Mouse (Mus musculus): Measurements from ENCODE around the gene Ubl7.
A peak's percentile ranks its signal among the peaks of the same experiment; 100 is the strongest.

Ubl7 gene

DNA sequence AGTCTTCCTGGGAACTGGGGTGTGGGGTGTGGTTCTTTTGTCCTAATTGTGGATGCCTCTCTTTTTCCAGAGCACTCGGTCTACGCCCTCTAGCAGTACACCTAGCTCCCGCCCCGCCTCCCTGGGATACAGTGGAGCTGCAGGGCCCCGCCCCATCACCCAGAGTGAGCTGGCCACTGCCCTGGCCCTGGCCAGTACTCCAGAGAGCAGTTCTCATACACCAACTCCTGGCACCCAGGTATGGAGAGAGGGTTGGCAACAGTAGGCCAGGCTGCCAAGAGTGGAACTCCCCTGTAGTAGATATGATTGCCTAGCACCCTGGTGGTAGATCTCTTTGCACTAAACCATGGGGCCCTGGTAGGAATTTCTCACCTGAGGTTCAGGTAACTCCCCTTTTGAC, 11.6 kb downstream of the Ubl7 start:
- DNase-seq = no peak

DNA sequence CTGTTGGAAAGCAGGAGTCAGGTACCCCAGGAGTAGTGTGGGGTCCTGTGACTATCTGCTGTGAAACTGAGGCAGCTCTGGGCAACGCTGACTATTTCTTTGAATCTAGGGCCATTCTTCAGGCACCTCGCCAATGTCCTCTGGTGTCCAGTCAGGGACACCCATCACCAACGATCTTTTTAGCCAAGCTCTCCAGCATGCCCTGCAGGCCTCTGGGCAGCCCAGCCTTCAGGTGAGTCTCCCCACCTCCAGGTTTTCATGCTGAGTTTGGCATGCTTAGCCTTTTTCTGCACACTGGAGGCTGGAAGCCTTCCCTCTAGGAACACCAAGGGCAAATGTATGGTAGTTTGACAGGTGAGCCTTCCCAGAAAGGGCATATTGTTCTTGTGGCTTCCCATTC, 12.3 kb downstream of the Ubl7 start:
- DNase-seq = no peak

DNA sequence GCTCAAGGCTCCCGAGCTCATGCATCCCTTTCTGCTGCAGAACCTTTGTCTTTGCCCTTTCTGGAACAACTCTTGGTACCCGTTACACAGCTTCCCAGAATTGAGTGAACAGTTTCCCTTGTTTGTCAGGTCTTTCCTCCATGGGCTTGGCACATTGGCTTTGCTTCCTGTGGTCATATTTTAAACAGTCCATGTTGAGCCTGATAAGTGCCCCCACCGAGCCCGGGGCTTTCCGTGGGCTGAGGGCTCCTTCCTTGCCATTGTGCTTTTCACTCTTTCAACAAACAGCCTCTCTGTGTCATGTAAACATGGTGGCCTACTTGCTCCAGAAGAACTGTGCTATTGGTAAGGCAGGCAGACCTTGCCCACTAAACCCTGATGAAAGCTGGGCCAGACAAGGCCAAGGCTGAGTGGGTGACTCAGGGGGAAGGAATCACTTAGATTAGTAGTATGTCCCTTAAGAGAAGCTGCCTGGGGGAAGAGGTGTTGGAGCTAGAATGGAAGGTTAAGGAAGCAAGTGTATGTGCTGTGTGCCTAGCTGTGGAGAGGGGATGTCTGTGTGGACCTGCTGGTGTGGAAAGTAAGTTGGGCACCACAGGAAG, 20.5 kb downstream of the Ubl7 start:
- DNase-seq = no peak

DNA sequence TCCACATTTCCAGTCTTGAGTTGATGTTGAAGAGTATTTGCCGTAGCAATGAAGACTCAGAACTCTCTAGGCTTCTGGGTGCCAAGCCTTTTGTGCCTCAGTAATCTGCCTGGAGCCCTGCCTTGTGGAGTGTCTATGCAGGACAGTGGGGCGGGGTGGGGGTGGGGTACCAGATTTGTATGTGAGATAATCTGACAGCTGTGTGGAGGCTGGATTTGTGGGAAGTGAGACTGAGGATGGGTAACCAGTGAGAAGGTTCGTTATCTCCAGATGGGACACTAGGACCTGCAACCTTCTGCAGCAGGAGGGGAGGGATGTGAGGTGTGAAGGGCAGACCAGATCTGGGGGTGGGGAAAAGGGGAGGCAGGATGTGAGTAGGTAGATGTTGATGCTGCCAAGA, 21.5 kb downstream of the Ubl7 start:
- no peak for DNase-seq

DNA sequence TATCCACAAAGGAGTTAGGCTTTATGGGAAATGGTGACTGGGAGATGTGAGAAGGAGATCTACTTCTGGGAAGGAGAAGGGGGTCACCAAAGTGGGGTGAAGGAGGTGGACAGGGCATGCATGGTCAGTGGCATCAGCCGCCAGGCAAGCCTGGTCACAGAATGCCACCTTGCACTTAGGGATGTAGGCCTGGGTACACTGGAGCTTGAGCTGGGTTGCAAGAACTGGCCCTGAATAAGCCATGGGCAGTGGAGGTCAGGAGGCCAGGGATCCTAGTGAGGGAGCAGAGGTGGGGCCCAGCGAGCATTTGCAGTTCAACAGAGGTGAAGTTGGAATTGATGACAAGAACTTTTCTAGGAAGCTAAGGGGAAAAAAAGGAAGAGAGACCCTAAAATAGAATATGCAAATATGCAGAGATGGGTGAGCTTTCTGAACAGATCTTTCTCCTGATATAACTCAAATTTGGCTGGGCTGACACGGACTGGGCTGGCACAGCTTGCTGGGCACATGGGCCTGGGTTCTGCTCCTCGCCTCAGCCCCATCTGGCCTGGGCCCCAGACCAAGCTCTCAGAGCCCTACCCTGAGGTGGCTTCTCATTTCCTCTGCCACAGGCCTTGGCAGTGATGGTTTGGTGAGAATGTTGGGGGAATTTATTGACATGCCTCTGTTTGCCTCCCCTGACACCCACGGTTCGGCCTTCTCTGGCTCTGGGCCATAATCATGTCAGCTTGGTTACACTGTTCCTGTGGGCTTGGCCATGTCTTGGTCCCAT, 22.2 kb downstream of the Ubl7 start:
- no peak for DNase-seq

DNA sequence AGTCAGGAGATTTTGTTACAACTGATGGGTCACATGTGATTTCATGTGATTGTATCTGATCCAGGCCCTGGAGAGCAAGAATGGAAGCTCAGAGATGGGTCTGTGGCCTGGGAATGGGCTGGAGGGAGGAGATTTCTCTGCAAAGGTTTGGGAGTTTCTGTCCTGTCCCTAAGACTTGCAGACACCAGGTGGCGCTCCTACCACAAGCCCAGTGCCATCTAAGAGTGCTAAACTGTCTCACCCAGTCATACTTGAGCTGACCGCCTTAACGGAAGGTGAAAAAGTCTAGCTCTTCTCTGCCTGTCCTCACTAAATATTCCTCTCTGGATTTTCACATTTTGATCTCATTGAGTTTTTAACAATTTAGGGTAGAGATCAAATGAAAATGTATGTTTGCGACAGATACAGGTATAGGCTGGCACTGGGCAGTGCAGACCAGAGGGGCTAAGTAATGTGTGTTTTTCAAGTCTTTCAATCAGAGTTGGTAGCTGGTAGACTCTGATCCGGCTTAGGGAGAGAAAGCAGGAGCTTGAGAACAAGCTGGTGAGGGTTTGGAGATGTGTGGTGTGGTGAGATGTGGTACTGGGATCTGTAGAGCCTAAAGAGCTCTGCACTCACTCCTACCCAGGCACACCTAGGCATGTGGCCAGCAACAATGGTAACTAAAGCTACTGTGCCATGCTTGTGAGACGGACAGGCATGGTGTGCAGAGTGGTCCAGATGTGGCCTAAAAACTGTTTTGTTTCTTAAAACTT, 25.1 kb downstream of the Ubl7 start:
- peak; percentile 61 for DNase-seq

DNA sequence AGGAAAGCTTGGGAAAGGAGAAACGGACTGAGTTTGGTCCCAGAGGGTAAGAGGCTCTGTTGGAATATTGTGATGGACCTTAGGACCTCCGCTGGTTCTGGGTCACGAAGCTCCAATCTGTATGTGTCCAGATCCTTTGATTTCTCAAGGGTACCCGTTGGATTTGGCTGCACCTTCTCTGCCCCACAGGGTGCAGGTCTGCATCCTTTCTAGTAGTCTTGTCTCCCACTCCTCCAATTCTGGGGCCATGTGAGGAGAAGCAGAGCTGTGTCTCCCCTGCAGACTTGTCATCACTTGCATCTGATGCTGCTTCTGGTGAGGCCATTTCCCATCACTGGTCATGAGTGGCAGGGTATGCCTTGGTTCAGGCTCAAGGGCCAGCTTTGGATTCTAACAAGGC, 26.4 kb downstream of the Ubl7 start:
- DNase-seq = no peak

DNA sequence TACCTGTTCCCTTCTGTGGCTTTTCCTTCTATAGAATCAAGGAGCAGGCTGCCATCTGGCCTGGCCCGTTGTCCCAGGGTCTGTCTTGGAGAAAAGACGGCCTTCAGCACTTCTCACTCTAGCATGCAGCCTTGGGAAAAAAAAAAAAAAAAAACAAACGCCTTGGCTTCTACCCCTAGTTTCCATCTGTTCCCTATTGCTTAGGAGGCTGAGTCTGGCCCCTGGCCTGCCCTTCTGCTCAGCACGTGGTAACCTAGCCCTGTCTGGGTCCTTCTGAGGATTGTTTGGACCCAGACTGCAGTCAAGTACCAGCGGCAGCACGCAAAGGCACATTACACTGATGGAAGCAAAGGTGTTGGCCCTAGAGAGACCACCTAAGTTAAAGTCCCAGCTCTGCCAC, 26.9 kb downstream of the Ubl7 start:
- DNase-seq = no peak

DNA sequence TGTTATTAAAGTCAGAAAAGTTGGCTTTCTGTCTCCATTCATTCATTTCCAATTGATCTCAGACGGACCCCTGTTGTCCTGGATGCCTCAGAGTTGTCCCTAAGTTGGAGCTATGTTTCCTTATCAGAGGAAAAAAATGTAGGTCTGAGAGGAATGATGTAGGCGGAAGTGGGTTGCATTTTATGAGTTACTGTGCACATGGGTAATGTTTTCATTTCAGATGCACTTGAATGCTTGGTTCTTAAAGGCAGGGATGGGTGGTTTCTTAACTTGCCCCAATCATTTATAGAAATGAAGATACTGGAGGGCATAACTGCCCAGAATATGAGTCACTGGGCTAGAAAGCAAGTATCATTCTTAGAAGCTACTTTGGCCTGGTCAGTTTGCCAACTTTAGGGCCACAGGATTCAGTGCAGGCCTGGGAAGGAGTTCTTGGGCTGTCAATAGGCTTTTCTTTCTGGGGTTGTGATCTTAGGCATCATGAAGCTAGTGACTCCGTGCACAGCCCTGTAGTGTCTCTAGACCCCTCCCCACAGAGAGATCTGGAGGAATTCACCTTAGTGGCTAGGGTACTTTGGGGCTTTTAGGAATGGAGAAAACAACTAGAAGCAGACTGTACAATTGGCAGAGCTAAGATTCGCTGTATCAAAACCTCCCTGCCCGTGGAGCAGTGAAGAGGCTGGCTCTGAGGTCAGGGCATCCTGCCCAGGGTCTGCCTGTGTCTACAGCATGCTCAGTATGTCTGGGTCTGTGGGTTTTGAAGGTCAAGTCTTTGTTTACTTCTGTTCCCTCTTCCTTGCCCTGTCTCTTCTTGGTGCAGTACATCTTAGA, 27.7 kb downstream of the Ubl7 start:
- no peak for DNase-seq

DNA sequence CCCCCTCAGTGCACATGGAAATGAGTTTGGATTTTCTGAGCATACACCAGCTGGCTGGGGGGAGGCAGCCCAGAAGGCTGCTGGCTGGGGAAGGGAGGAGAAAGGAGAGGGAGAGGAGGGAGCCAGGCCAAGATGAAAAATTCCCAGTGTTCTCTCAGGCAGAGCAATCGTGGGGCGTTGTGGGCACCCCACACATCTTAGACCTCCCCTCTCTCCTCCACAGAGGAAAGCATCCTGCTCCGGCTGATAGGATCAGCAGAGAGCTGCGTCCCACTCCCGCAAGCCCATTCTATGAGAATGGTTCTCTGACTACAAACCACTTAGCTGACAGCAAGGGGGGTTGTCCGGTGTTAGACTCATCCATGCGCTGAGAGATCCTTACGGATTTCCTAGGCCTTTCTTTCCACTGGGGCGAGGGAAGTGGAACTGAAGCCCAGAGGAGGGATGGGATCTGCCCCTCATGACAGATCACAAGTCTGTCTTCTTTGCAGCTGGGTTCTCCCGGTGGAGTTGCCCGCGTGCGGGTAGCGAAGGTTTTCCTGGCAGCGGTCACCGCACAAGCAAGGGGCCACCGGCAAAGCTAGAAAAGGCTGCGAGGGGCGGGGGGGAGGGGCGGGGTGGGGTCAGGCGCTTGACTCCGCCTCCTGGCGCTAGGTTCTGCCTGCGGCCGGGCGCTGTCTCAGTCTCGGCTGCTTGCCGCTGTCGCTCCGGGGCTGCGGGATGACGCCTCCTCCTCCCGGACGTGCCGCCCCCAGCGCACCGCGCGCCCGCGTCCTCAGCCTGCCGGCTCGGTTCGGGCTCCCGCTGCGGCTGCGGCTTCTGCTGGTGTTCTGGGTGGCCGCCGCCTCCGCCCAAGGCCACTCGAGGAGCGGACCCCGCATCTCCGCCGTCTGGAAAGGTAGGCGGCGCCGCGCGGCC, 28.9 kb downstream of the Ubl7 start, which contains the start of gene Sema7a:
TSS of gene Sema7a (plus strand) at position 682 of the 918 bp plus-strand sequence.
- DNase-seq = peak; percentile 46

DNA sequence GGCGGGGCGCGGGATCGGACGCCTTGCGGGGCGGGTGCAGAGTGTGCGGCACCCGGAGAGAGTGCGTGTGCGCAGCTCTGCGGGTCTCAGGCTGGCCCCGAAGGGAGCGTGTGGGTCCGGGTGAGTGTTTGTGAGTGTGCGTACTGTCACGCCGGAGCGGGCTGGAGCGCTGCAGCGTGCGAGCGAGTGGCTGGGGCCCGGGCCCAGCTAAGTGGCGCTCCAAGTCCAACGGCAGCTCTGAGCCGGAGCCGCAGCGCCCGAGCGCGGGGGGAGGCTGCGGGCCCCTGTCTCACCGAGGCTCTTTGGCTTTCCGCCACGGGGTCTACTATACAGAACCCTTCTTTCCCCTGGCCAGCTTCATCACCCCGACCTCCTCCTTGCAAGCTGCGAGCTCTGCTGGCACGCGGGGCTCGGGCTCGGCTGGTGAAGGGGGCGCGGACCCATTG, 29.6 kb downstream of the Ubl7 start:
- no peak for DNase-seq

DNA sequence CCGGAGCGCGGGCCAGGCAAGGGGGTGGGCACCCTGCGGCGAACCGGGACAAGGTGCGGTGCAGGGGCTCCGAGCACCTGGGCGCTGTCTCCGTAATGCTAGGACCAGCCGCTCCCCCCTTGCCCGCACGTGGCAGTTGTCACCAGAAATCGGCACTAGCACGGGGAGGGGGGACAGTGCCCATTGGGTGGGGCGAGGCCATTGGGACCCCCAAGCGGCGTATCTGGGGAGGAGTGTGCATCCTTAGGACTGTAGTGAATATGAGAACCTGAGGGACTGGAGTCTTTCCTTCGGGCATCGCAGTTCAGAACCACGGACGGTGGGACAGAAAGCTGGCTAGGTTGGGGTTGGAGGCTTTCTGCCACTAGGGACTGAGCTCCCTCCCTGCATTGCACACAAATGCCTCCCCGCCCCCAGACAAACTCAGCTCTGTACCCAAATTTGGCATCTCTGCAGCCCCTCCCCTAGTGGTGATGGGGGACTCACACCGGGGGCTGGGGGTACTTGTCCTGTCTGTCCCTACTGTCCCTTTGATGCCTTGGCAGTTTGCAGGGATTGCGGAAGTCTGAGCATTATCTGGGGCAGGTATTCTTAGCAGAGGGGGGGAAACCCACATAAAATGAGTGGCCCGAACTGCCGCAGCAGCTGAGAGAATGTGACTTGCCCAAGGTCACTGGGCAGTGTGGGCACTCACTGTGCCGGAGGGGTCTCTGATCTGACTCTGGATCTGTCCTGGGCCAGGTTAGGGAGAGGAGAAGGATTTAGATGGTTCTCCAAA, 30.3 kb downstream of the Ubl7 start:
- DNase-seq = no peak

DNA sequence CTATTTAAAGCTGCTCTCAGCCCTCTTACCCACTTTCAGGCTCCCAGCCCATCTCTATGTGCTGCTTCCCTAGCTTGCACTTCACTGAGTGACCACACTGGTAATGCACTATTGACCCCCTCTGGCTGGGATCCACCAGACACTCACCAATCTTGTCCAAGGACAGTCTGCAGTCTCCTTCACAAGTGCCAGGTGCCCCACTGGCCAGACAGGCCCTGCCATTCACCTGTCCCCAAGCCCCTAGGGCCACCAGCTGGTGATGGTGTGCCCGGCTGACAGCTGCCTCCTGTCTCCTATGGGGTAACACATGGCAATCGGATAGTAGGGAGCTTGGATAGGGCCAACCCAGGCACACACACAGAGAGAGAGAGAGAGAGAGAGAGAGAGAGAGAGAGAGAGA, 31.3 kb downstream of the Ubl7 start:
- no peak for DNase-seq

DNA sequence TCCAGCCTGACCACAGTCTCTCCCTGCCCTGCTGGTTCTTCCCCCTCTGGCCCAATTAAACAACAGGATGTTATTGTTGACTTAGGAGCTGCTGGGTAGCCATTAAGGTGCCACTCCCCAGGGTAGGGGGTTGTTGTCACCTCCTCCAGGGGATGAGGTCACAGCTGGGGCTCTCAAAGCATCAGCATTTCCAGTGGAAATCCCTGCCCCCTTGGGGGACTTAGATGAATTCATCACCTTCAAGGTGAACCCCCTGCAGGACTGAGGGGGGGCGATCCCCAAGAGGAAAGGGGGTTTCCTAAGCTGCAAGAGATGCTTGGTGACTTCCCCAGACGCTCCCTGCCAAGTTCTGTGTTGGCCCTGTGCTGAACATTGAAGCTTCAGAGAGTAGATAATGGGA, 32.3 kb downstream of the Ubl7 start:
- no peak for DNase-seq

DNA sequence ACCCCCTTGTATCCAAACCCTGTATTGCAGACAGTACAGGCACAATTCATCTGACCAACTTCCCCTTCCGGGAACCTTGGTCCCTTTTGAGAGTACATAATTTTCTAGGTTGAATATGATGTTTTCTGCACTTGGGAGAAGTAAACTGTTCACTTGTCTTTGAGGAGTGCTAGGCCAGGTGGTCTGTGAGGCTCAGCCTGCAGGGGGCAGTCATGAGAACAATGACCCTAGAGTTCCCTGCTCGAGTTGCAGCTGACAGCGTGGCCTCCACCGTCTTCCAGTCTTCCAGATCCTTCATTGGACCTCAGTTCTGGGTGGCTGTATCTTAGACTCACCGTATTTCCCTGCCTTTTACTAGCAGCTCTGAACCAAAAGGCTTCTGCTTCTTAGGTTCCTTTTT, 33.8 kb downstream of the Ubl7 start:
- DNase-seq = peak; percentile 23

DNA sequence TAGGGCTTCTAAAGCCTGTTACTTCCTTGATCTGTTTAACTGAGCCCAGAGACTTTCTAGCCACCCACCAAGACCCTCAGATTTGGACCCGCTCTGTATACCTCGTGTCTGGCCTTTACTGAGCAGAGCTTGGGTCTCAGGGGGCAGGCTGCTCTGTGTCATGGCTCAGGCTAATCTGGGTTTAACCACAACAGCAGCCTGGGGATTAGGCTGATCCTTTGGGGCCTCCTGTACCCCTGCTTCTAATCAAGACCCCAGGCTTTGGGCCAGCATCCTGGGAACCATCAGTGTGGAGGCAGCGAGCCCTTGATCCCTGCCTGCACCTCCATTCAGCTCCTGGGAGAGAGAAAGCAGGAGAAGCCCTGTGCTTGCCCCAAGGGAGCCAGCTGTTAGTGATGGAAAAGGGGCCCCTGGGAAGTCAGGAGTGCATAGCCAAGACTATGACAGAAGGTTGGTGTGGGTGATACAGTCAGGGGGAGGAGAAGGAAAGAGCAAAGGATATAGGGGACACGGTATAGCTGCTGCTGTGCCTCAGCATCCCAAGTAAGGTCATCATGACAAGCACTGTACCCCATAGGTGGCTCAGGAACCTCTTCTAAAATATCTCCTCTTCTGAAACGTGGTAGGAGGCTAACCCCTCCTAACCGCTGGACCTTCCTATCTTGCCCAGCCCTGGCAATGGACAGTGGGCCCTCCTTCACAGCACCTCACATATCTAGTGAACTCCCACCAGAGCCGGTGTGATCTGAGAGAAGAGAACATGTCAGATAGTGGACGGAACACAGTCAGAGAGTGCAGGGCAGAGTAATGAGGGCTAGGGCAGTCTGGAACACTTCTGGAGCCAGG, 35.2 kb downstream of the Ubl7 start:
- DNase-seq = no peak

DNA sequence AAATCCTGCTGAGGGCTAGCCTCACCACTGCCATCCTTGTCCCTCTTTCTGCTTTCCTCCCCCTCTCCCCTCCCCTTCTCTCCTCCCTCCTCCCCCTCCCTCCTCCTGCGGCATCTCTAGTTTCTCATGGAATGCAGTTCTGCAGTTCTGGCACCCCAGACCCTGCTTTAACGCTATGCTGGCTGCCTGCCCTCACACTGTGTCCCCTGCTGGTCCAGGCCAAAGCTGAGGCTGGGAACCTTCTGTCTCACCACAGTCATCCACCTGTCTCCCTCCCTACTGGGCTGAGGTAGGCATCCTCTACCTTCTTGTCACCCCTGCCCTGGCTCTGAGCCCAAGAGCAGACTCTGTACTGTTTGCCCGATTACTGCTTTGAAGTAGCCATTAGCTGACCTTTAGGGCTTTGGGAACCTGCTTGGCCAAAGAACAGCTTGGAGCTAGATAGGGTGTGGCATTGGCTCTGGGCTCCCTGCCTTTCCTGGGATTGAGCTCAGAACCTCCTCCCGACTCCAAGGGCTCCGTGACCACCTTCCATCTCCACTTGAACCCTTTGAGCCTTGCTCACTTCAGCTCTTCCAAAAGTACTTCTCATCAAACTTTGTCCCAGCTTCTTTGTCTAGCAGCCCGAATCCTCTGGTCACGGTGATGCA, 36.7 kb downstream of the Ubl7 start:
- DNase-seq = no peak

DNA sequence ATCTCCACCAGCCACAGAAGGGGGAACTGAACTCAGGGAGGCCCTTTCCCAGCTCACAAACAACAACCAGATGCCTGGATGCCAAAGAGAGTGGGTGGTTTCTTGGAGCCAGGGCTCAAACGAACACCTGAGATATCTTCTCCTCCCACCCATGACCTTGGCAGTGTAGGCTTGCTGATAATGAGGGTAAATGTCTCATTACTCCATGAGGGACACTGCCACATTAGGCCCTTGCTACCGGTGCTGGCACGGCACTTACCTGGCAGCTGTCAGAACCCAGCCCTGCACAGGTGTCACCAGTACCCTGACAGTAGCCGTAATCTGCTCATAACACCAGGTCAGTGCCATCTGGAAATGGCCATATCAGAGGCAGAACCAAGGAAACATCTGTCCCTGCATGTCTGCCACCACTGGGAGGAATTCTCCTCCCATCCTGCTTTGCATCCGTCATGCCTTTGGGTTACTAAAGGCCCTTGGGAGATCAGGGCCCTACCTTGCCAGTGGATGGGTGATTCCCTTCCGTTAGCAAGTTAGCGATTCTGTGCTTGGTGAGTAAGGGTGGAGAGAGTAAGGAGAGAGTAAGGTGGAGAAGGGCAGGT, 37.7 kb downstream of the Ubl7 start:
- DNase-seq = no peak

DNA sequence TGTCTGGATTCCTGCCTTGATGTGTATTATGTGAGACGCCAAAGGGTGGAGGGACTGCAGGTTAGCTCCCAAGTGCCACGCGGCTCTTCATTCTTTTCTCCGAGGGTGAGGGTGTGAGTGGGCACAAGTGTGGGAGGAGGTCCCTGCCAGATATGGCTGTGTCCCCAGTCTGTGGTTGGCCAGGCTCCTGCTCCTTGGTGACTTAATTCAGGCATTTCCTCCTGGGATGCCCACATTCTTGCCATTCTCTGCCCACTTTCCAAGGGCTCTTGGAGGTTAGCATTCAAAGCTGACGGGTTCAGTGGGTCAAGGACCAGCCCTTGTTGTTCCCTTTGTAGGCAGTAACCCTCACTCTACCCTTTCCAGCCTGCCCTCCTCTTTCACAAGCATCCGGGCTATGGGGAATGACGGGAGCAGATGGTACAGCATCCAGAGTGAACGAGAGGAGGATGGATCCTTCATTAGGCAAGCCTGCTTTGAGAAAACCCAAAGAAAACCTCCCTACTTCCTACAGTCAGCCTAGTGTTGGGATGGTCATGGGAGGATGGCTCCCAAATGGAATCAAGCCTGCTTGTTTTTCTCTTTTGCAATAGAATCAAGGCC, 38.4 kb downstream of the Ubl7 start:
- no peak for DNase-seq

Measured in kidney, adult 11 months (tissue).